Mouse (Mus musculus) heart, postnatal 14 days (tissue): ENCODE measurements around the gene Alkbh7. TPM values are rescaled to one million over a fixed set of nuclear protein-coding genes. Genes with fewer than 3 reads are reported as not detected.

Source experiments
- DNase-seq, 2 experiments: peaks; one replicate each; pipeline ENCODE4 v3.0.0; 2021 to 2022
- intact Hi-C: fragments of 180-260 bp; cut with DNase I; formaldehyde crosslinking; loops from one replicate; pipeline ENCODE4 v1.15.1; 2025
- long read RNA-seq, 2 experiments: library from polyadenylated mRNA; stranded (forward); transcript quantifications; one replicate each; pipeline ENCODE4 v2.0.0; 2021
- total RNA-seq, 2 experiments: library from RNA; stranded (reverse); gene quantifications; 2 replicates each; pipeline ENCODE4 v1.2.3; 2021

Alkbh7 gene
- 10 to 100 TPM; 49.6 to 52.8 TPM for total RNA-seq
- long read RNA-seq, experiment 1, transcript Alkbh7-201 (4 exons, 917 nt): major isoform, 33 of 36 reads
- long read RNA-seq, experiment 1, partial matches to known transcripts: 0 of 36 reads
- long read RNA-seq, experiment 1, other reads (novel, unspliced or antisense): 1 of 36 reads
- long read RNA-seq, experiment 2, transcript Alkbh7-201 (4 exons, 917 nt): major isoform, 34 of 37 reads
- long read RNA-seq, experiment 2, partial matches to known transcripts: 1 of 37 reads
- long read RNA-seq, experiment 2, other reads (novel, unspliced or antisense): 2 of 37 reads

DNA sequence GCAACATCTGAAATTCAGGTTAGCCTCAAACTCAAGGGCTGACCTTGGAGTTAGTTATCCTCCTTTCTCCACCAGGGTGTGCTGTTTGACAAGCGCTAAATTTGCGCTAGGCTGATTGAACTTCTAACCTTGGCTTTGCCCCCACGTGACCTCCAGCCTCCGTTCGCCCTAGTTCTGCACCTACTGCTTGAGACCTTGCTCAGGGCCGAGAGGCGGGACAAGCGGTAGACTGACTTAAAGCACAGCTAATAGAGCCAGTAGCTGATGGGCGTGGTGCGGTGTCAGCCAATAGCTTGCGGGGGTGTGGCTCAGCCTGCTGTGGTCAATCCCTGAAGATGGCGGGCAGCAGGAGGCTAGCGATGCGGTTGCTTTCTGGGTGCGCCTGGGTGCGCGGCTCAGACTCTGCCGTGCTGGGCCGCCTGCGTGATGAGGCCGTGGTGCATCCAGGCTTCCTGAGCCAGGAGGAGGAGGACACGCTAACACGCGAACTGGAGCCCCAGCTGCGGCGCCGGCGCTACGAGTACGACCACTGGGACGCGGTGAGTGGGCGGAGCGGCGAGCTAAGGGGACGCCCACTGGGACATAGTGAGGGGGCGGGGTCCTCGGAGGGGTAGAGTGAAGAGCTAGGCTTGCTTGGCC, at the start of gene Alkbh7:
TSS of gene Alkbh7 (plus strand) at position 311 of the 639 bp plus-strand sequence.
- intact Hi-C loops: loop anchor here (1.0 to 10.0 kb wide), 4 partner anchors 60 to 338 kb away; partner anchors contain the start of genes Crb3, Gpr108, Slc25a23 and Trip10

DNA sequence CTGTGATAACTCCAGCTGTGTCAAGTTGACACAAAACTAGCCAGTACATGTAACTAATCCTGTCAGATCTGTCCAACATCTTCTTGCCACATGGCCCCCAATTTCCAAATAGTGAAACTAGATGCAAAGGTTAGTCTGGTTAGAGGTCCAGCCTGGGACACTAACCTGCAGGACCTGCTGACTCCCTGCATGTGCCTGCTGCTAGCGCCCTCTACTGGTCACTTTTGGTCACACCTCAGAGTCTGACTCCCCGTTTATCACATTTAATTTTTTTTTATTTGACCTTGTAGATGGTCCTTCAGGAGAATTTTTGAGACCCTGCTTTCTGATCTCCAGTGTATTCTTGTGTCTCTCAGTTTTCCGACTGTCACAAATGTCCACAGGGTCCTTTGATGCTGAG, 46.2 kb upstream of the Alkbh7 start:
- intact Hi-C loops: loop anchor here (1.0 to 2.0 kb wide), 2 partner anchors 54 to 142 kb away; no protein-coding TSS in a partner anchor
- peak; percentile 56 to 71 for DNase-seq

More for the DNA sequence above, at the start of gene Alkbh7:
- DNase-seq: peak; percentile 93 to 94

DNA sequence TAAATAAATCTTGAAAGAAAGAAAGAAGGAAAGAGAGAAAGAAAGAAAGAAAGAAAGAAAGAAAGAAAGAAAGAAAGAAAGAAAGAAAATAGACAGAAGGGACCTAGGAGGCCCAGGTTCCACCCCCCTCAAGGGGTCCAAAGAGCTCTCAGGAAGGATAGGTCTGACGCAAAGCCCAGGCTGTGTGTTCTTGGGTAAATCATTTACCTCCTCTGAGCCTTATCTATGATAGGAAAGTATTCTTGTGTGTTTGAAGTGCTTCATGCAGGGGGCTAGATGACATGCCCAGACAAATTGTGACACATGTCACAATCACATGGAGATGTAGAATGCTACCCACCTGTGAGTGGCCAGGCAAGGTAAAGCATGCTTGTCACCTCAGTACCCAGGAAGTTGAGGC, 44.5 kb upstream of the Alkbh7 start:
- intact Hi-C loops: no loop called here
- no peak for DNase-seq

DNA sequence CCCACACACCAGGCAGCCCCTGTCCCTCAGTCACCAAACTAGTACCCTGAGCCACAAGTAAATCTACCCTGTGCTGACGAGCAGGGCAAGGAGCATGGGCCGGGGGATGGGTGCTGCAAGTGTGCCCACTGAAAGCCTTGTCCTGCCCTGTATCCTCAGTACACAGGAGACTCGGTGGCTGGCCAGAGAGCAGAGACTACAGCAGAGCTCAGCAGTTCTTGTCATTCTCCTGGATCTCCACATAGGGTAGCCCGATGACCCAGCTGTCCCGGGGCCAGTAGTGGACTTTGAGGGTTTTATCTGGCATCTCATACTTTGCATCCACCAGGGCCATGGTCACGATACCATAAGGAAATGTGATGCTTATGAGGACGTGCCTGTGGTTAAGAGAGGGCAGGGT, 42.3 kb upstream of the Alkbh7 start:
- intact Hi-C loops: no loop called here
- no peak for DNase-seq

DNA sequence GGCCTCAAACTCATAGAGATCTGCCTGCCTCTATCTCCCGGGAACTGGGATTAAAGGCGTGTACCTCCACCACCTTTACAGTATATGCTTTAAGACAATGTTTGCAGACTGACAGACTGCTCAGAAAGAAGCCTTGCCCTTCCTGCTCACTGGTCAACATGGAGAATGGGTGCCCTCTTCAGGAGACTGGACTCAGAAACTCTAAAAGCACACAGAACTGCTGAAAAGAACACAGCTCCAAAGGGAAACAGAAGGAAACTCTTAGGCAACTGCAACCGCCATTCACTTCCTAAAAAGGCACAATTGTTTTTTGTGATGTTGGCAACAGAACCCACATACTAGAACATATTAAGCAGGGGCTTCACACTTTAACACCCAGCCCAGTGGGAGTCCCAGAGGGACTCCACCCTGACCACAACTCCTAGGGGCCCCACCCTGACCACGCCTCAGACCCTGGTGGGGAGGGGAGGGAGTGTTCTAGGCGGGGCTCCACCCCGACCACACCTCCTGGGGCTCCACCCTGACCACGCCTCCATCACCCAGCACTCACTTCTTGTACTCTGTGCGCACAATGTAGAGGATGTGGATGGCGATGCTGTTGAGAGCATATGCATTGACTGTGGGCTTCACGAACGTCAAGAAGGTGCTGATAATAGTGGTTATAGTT, 39.2 kb upstream of the Alkbh7 start:
- peak; percentile 14 to 22 for DNase-seq
- intact Hi-C loops: no loop called here

DNA sequence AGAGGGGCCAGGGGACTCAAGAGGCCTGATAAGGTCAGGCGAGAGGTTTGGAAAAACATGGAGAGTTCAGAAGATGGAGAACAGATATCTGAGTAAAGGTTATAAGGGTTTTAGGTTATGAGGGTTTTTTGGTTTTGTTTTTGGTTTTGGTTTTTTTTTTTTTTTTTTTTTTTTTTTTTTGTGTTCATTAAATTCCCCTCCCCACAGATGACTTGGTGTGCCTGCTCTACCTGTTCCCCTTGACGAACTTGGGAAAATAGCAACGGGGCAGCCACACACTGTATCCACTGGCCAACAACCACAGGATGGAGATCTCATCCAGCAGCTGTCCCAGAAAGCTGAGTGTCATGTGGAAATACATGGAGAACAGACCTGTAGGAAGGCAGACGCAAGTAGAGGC, 38.5 kb upstream of the Alkbh7 start:
- DNase-seq: no peak
- intact Hi-C loops: no loop called here

DNA sequence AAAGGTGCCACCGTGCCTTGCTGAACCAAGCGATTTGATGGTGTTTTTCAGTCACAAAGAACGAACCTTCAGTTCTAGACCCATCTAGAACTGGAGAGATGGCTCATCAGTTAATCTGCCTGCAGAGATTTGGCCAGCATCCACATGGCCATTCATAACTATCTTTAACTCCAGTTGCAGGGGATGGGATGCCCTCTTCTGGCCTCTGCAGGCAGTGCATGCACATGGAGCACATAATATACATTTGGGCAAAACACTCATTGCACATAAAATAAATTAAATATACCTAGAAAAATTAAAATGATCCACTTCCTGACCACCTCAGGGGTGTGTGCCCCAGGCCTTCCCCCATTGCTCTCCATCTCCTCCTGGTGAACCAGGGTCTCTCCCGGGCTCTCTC, 35.3 kb upstream of the Alkbh7 start:
- intact Hi-C loops: no loop called here

DNA sequence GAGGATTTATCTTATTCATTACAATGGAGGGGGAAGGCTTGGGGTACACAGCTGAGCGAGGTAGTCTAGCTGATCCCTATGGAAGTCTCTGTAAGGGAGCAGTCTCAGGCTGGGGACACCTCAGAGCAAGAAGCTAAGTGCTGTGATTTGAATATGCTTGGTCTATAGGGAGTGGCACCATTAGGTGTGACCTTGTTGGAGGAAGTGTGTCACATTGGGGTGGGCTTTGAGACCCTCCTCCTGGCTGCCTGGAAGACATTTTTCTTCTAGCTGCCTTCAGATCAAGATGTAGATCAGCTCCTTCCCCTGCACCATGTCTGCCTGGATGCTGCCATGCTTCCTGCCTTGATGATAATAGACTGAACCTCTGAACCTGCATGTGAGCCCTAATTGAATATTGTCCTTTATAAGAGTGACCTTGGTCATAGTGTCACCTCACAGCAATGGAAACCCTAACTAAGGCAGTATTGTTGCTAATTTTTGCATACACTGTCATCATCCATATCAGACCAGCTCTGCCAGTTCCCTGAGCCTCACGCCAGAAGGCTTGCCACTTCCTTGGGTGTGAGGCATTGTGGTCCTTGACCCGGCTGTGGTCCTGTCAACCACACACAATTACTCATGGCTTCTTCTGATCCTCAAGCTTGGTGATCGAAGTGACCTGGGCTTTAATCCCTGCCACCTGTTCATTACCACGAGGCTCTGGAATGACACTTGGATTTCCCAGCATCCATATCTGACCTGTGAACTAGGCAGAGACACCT, 34.3 kb upstream of the Alkbh7 start:
- intact Hi-C loops: no loop called here
- no peak for DNase-seq

More for the DNA sequence above, 35.3 kb upstream of the Alkbh7 start:
- no peak for DNase-seq

DNA sequence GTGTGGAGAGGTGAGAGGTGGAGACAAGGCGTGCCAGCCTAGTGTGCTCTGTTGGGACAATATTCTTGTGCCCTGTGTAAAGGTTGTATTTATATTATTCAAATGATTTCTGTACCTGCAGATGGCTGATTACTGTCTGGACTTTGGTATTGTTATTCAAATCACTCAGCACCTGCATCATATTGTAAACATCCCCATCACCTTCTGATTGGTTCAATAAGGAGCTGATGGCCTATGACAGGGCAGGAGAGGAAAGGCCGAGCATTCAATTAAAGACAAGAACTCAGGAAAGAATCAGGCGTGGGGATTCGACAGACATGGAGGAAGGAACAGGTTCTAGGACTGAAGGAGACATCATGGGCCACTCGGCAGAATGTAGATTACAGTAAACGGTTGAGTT, 33.5 kb upstream of the Alkbh7 start:
- intact Hi-C loops: no loop called here
- no peak for DNase-seq

DNA sequence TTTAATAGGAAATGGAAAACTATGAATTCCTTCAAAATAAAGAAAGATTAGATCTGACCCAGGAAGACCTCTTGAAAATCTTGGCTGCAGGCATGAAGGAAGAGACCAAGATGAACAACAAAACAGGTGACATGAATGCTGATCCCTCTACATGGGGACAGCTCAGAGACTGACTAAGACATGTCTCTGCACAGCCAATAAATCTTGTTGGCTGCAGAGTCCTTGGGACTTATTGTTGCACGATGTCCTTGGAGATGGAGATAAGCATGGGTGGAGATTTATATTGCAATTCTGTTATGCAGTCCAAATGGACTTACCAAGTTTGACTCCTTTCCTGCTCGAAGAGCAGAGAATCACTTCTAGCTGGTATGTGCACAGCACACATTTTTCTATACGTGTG, 27.8 kb upstream of the Alkbh7 start:
- intact Hi-C loops: no loop called here
- no peak for DNase-seq

DNA sequence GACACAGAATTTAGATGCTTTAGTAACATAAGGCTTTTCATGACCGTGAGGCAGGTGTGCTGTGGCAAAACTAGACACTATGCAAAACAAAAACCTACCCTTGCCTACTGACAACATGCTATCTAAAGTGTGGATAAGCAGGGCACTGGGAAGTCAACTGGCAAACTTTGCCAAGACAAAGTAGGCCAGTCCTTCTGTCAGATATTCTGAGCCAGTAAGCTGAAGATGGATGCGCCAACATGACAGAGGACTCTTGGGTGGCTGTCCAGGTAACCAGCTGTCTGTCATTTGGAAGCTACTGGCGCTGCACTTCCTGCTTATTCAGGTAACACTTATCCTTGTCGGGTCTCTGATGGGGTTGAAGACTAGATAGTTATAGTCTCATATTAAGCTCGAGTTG, 27.1 kb upstream of the Alkbh7 start:
- intact Hi-C loops: no loop called here
- DNase-seq: no peak

DNA sequence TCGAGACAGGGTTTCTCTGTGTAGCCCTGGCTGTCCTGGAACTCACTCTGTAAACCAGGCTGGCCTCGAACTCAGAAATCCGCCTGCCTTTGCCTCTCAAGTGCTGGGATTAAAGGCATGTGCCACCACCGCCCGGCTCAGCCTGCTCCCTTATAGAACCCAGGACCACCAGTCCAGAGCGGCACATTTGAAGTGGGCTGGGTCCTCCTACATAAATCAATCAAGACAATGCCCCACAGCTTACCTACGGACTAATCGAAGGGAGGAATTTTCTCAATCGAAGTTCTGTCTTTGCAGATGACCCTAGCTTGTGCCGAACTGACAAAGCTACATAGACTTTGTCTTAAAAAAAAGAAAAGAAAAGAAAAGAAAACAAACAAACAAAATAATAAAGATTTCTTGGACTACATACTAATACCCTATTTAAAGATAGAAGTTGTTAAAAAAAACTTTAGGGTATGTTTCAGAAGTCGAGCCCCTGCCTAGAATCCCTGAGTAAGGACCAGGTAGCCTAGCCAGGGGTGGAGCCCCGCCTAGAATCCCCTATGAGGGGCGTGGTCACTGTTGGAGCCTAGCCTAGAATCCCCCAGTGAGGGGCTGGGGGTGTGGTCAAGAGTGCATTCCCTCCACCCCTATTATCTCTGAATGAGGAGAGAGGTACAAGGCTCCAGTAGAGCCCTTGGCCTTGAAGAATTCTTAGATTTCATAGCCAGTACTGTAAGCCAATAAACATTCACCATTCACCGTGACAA, 23.0 kb upstream of the Alkbh7 start:
- DNase-seq: no peak
- intact Hi-C loops: no loop called here

DNA sequence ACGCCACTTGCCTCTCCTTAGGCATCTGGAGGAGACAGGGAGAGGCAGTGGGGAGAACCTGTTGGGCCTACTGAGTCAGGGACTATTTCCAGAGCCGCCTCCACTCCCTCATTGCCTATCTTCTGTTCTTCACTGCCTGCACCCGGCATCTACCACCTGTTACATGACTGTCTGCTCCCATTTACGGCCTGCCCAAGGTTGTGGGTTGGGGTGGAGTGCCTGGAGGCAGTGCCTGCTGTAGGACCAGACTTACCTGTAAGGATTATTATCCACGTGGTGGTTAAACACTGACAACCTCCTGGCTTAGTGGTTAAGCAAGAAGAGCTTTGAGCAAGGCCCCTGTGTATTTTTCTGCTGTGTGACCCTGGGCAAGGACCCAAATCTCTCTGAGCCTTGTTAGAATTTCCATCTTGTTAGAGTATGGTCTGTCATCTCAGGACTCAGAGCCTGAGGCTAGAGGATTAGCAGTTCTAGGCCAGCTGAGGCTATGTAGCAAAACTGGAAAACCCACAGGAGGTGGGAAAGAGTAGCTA, 22.4 kb upstream of the Alkbh7 start:
- no peak for DNase-seq
- intact Hi-C loops: no loop called here

DNA sequence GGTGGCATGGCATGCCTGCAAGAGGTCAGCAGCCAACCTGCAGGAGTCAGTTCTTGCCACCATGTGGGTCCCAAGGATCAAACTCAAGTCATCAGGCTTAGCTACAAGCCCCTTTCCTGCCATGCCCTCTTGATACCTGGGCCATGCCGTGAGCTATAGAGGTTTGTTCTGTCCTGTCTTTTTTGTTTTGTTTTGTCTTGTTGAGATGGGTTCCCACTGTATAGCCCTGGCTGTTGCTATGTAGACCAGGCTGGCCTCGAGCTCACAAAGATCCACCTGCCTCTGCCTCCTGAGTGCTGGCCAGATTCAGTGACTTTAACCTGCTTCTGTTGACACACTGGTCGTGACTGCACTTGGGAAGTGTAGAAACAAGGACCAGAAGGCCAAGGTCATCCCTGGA, 21.7 kb upstream of the Alkbh7 start:
- no peak for DNase-seq
- intact Hi-C loops: no loop called here

DNA sequence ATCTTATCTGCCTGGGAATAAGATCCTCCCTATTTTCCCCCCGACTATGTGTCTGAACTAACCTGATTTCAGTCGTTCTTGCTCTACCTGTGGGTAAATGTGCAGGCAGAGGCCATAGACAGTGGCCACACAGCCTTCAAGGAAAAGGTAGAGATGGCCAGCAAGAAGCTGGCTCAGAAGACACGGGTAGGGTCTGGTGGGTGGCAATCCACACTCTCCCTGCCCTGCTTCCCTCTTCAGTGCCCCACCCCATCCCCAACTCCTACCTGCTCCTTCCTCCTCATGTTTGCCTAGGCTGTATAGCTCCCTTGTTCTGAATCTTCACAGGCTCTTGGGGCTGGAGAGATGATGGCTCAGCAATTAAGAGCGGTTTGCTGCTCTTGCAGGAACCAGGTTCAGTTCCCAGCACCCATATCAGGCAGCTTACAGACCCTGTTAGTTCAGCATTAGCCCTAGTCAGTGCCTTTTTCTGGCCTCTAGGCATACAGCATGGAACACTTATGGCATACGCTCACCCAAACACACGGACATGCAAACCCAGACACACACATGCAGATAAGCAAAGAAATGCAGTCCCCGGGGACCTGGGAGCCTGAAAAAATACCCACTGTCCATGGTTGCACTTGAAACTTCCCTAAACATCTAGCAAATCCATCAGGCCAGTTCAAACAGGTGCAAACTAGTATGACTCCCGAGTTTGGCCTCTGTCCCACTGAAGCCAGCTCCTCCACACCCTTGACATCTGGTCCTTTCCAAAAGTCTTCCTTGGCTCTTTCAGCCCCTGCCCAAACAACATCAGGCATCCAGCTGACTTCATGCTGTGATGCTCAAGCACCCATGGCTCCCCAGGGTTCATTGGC, 20.4 kb upstream of the Alkbh7 start:
- intact Hi-C loops: no loop called here
- DNase-seq: no peak

DNA sequence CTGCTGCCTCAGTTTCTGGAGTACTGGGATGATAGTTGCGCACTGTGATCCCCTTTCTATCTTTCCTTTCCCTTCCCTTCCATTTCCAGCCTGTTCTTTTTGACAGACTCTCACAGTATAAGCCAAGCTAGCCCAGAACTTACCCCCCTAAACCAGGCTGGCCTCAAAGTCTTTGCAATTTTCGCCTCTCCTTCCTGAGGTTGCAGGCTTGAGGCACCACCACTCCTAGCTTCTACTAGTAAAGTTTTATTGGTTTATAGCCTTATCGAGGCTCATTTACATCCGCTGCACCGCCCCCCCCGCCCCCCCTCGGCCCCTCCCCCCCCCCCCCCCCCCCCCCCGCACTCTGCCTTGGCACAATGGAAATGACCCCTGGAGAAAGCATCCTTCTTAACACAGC, 17.6 kb upstream of the Alkbh7 start:
- intact Hi-C loops: no loop called here
- DNase-seq: no peak

DNA sequence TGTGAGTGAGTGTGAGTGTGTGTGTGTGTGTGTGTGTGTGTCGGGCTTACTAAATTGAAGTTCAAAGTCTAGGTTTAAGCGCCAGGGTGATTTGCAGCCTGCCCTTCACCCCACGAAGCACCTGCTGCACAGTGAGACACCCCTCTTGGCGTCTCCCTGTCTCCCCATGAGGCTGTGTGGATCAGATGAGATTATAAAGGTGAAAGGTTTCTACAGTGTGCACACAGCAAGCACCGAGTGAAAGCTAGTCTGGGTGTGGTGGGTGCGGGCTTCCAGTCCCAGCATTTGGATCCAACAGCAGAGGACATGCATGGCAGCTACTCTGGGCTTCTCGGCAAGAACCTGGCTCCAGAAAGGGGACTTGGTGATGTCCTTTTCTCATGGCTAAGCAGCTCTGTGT, 16.1 kb upstream of the Alkbh7 start:
- no peak for DNase-seq
- intact Hi-C loops: no loop called here

DNA sequence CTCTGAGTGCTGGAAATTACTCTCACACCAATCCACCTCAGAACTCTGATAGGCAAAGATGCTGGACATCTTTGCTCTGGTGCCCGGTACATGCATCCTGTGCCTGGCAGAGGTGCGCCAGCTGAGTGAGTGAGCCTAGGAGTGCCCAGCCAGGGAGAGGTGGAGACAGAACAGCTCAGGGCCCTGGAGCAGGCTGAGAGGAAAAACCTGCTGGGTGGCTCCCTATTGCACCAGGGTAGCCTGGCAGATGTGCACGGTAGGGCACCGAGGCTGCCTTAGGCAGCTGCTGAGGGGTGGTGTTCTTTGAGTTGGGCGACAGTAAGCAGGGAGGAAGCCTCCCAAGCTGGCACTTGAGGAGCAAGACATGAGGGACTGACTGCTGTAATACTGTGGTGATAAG, 15.1 kb upstream of the Alkbh7 start, which contains the start of gene Acer1:
TSS of gene Acer1 (minus strand) at position 114 of the 400 bp plus-strand sequence.
- intact Hi-C loops: no loop called here
- DNase-seq: no peak

DNA sequence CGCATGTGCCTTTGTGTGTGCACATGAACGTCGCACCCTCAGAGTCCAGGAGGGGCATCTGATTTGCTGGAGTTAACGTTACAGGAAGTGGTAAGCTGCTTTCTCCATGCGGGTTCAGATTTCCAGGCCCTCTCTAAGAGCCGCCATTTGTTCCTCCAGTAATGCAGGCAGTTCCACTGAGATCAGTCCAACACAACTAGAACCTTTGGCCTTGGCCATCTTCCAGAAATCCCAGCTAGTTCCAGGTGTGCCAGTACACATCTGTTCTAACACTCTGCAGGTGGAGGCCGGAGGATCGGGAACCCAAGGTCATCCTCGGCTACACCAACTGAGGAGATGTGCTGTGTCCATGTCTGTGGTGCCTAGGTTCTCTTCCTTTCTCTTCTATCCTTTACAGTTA, 12.3 kb upstream of the Alkbh7 start:
- intact Hi-C loops: no loop called here
- DNase-seq: no peak
